Comparison of ENCODE assay signal across 34 mouse cellular contexts in genomic region chr11:100671049-100671448, GRCm38 (mm10). TPM values are rescaled to one million over a fixed set of nuclear protein-coding genes. Genes with fewer than 3 reads are reported as not detected.
"Had no signal": no experiment of that assay in that cellular context is flagged by ENCODE, and none has a peak within 500 bp of the region (broad histone marks: within the 10 kb centered on the region; RNA-seq: fewer than 3 reads in every experiment).

No protein-coding gene starts in this region.

- H3K4me2 ChIP-seq: embryonic facial prominence, embryonic 12.5 days; embryonic facial prominence, embryonic 13.5 days; embryonic facial prominence, embryonic 15.5 days; forebrain, embryonic 12.5 days; forebrain, embryonic 13.5 days; forebrain, embryonic 15.5 days had no signal

- H3K4me3 ChIP-seq: embryonic facial prominence, embryonic 10.5 days; embryonic facial prominence, embryonic 12.5 days; embryonic facial prominence, embryonic 13.5 days; embryonic facial prominence, embryonic 15.5 days; erythroblast, embryonic 14.5 days; forebrain, embryonic 10.5 days; forebrain, embryonic 12.5 days; forebrain, embryonic 13.5 days; forebrain, embryonic 15.5 days; heart, adult 2 months; heart, embryonic 10.5 days had no signal

- H3K27me3 ChIP-seq: forebrain, embryonic 15.5 days had no signal

- H3K36me3 ChIP-seq: embryonic facial prominence, embryonic 10.5 days; embryonic facial prominence, embryonic 12.5 days; embryonic facial prominence, embryonic 13.5 days; embryonic facial prominence, embryonic 15.5 days; forebrain, embryonic 10.5 days; forebrain, embryonic 12.5 days; forebrain, embryonic 15.5 days; heart, embryonic 10.5 days had no signal

- H3K27ac ChIP-seq: embryonic facial prominence, embryonic 10.5 days; embryonic facial prominence, embryonic 12.5 days; embryonic facial prominence, embryonic 13.5 days; embryonic facial prominence, embryonic 15.5 days; forebrain, embryonic 10.5 days; forebrain, embryonic 12.5 days; forebrain, embryonic 13.5 days; forebrain, embryonic 15.5 days; heart, adult 2 months; heart, embryonic 10.5 days had no signal

- DNase-seq: cerebellum, adult 8-10 months; cerebellum, adult 9-10 months; cerebellum, adult 9-11 months; cerebellum, postnatal 14 days; cerebellum, postnatal 25 days; cerebellum, postnatal 36 days; embryo, embryonic 11 days; forebrain, postnatal 0 days; gastrocnemius, postnatal 10 days; gastrocnemius, postnatal 25 days; gastrocnemius, postnatal 36 days; heart, adult 18-20 months; heart, adult 2 months had no signal

- H3K9me3 ChIP-seq: embryonic facial prominence, embryonic 12.5 days; embryonic facial prominence, embryonic 13.5 days; embryonic facial prominence, embryonic 15.5 days; forebrain, embryonic 12.5 days; forebrain, embryonic 13.5 days; forebrain, embryonic 15.5 days; heart, embryonic 10.5 days had no signal

- H3K9ac ChIP-seq: embryonic facial prominence, embryonic 12.5 days; embryonic facial prominence, embryonic 13.5 days; embryonic facial prominence, embryonic 15.5 days; forebrain, embryonic 12.5 days; forebrain, embryonic 13.5 days; forebrain, embryonic 15.5 days; forebrain, postnatal 0 days had no signal

- ATAC-seq: forebrain, embryonic 13.5 days; forebrain, embryonic 14.5 days; forebrain, embryonic 15.5 days; forebrain, embryonic 16.5 days; forebrain, postnatal 0 days had no signal

RNA-seq across cellular contexts. Expression of gene Zfp385c, which starts 21.2 kb away (rescaled TPM):
- total RNA-seq: common myeloid progenitor, adult 5-6 weeks; granulocyte monocyte progenitor cell, adult 5-6 weeks had no signal
- polyA plus RNA-seq: erythroblast, embryonic 14.5 days; forebrain, embryonic 11.5 days; forebrain, embryonic 14.5 days had no signal

RNA-seq across cellular contexts. Expression of gene Hspb9, which starts 42.6 kb away (rescaled TPM):
- total RNA-seq: common myeloid progenitor, adult 5-6 weeks; forebrain, postnatal 0 days; gastrocnemius, adult 18-20 months; gastrocnemius, adult 8-10 months; gastrocnemius, postnatal 10 days; gastrocnemius, postnatal 25 days; gastrocnemius, postnatal 36 days; gastrocnemius, postnatal 4 days; granulocyte monocyte progenitor cell, adult 5-6 weeks; heart, adult 18-20 months; heart, adult 2 months had no signal
- polyA plus RNA-seq: embryonic facial prominence, embryonic 11.5 days; embryonic facial prominence, embryonic 12.5 days; embryonic facial prominence, embryonic 13.5 days; embryonic facial prominence, embryonic 14.5 days; embryonic facial prominence, embryonic 15.5 days; erythroblast, embryonic 14.5 days; forebrain, embryonic 13.5 days; forebrain, embryonic 14.5 days; forebrain, embryonic 16.5 days; frontal cortex, adult 2 months had no signal
